Comparison of ENCODE assay signal across 16 mouse cellular contexts in genomic region chr11:6563201-6563600, GRCm38 (mm10). TPM values are rescaled to one million over a fixed set of nuclear protein-coding genes. Genes with fewer than 3 reads are reported as not detected.
"Had no signal": no experiment of that assay in that cellular context is flagged by ENCODE, and none has a peak within 500 bp of the region (broad histone marks: within the 10 kb centered on the region; RNA-seq: fewer than 3 reads in every experiment).

No protein-coding gene starts in this region.

- H3K9ac ChIP-seq: liver, embryonic 13.5 days; neural tube, embryonic 13.5 days had no signal

- DNase-seq: kidney, adult 2 months; kidney, postnatal 25 days; layer of hippocampus, postnatal 36 days; liver, embryonic 13.5 days; lung, adult 2 months; lung, postnatal 14 days; lung, postnatal 4 days; midbrain, embryonic 14.5 days; retina, postnatal 1 day; right cerebral cortex, postnatal 25 days; spleen, adult 18-20 months had no signal

- H3K27me3 ChIP-seq: liver, embryonic 13.5 days; neural tube, embryonic 13.5 days had no signal

- H3K4me3 ChIP-seq: layer of hippocampus, adult 2 months; left cerebral cortex, adult 2 months; liver, embryonic 13.5 days; neural tube, embryonic 13.5 days had no signal

- H3K27ac ChIP-seq: layer of hippocampus, adult 2 months; left cerebral cortex, adult 2 months; liver, embryonic 13.5 days; neural tube, embryonic 13.5 days; stomach, postnatal 0 days had no signal

- H3K9me3 ChIP-seq: liver, embryonic 13.5 days; neural tube, embryonic 13.5 days had no signal

RNA-seq across cellular contexts. Expression of gene Nacad, which starts 42.7 kb away (rescaled TPM):
- total RNA-seq: megakaryocyte-erythroid progenitor cell, adult 5-6 weeks had no signal
